Mouse (Mus musculus) ovary, adult 2 months (tissue): ENCODE data around the gene Alyref2. TPM values are rescaled to one million over a fixed set of nuclear protein-coding genes. Genes with fewer than 3 reads are reported as not detected.

ENCODE experiments used
- polyA plus RNA-seq: library from polyadenylated mRNA; depleted of rRNA; stranded (reverse); fragments of >200 nt; gene quantifications from 2 replicates; pipeline ENCODE4 v1.2.3, GENCODE M21; 2012; rRNA removed

Alyref2 gene
- polyA plus RNA-seq, result 5.7 and 6.1 TPM in 2 replicates

GRCm38 (mm10) chr1:171503250-171503591 is at the start of gene Alyref2:
TSS of gene Alyref2 (plus strand) at chr1:171503478.

GRCm38 (mm10) chr1:171535194-171535593 is 31.9 kb downstream of the Alyref2 start, which contains the start of gene Itln1:
TSS of gene Itln1 (minus strand) at chr1:171535294.

Other genes starting within 250 kb of the Alyref2 start
- 90.9 and 109 TPM in 2 replicates for gene B4galt3, start 233.2 kb upstream of the Alyref2 start, polyA plus RNA-seq
- gene Ppox, start 222.3 kb upstream of the Alyref2 start, polyA plus RNA-seq, result 65.2 and 73.2 TPM in 2 replicates
- 70.8 and 77.9 TPM in 2 replicates for gene Usp21, start 215.5 kb upstream of the Alyref2 start, polyA plus RNA-seq
- gene Ufc1, start 208.5 kb upstream of the Alyref2 start, polyA plus RNA-seq, result 12.1 and 13.5 TPM in 2 replicates
- gene Dedd, start 174.3 kb upstream of the Alyref2 start, polyA plus RNA-seq, result 41.8 and 54.8 TPM in 2 replicates
- 46.4 and 55.9 TPM in 2 replicates for gene Nit1, start 157.8 kb upstream of the Alyref2 start, polyA plus RNA-seq
- gene Pfdn2, start 157.8 kb upstream of the Alyref2 start, polyA plus RNA-seq, result 7.0 and 13.1 TPM in 2 replicates
- gene Klhdc9, start 142.7 kb upstream of the Alyref2 start, polyA plus RNA-seq, result 4.5 and 5.9 TPM in 2 replicates
- gene Nectin4, start 133.4 kb upstream of the Alyref2 start, polyA plus RNA-seq, result 4.7 and 5.7 TPM in 2 replicates
- gene Arhgap30, start 114.5 kb upstream of the Alyref2 start, polyA plus RNA-seq, result 2.8 TPM in 2 replicates
- 142 and 162 TPM in 2 replicates for gene Usf1, start 92.2 kb upstream of the Alyref2 start, polyA plus RNA-seq
- 0.76 and 1.2 TPM in 2 replicates for gene Tstd1, start 84.6 kb upstream of the Alyref2 start, polyA plus RNA-seq
- gene F11r, start 65.9 kb upstream of the Alyref2 start, polyA plus RNA-seq, result 63.7 and 67.6 TPM in 2 replicates
- 0.96 and 2.1 TPM in 2 replicates for gene Itln1, start 31.8 kb downstream of the Alyref2 start, polyA plus RNA-seq
- gene Cd244a, start 55.7 kb downstream of the Alyref2 start, polyA plus RNA-seq, result 0.40 and 0.47 TPM in 2 replicates
- 1.4 and 1.8 TPM in 2 replicates for gene Ly9, start 103.9 kb downstream of the Alyref2 start, polyA plus RNA-seq
- gene Slamf7, start 149.6 kb downstream of the Alyref2 start, polyA plus RNA-seq, result 0.86 and 0.90 TPM in 2 replicates
- gene Cd48, start 178.5 kb downstream of the Alyref2 start, polyA plus RNA-seq, result 2.7 and 4.0 TPM in 2 replicates